Mouse (Mus musculus) liver, postnatal 0 days (tissue): ENCODE measurements around the gene Hsd3b7. TPM values are rescaled to one million over a fixed set of nuclear protein-coding genes. Genes with fewer than 3 reads are reported as not detected.
A peak's percentile ranks its signal among the peaks of the same experiment; 100 is the strongest.

Source experiments
- ATAC-seq: fragments of 200-750 bp; cut with Nextera tagmentation; 2 replicates; pipeline ENCODE4 v1.8.0; 2017; ENCODE audit warnings: mild to moderate bottlenecking, moderate library complexity
- DNase-seq: peaks from one replicate; pipeline ENCODE4 v3.0.0-alpha.2; 2016
- H3K27ac ChIP-seq: fragments of 300-500 bp; sonication (generic); 2 replicates; pipeline ENCODE4 v1.5.1; 2014; ENCODE audit warnings: antibody characterized with exemption, moderate library complexity, mild to moderate bottlenecking, low read depth
- H3K27me3 ChIP-seq: fragments of 300-500 bp; sonication (generic); 2 replicates; pipeline ENCODE4 v1.6.1; 2014; ENCODE audit warnings: low read length, control low read depth, mixed read lengths; ENCODE audit not compliant: insufficient read depth
- H3K36me3 ChIP-seq: fragments of 300-500 bp; sonication (generic); replicated peaks from 2 replicates; pipeline ENCODE4 v1.6.1; 2014; ENCODE audit warnings: mild to moderate bottlenecking, control low read depth, low read length, moderate library complexity, mixed read lengths; ENCODE audit not compliant: insufficient read depth
- H3K4me1 ChIP-seq: fragments of 300-500 bp; sonication (generic); 2 replicates; pipeline ENCODE4 v1.6.1; 2014; ENCODE audit warnings: antibody characterized with exemption, mild to moderate bottlenecking, control low read depth; ENCODE audit not compliant: insufficient read depth
- H3K4me2 ChIP-seq: fragments of 300-500 bp; sonication (generic); 2 replicates; pipeline ENCODE4 v1.6.1; 2014; ENCODE audit warnings: low read depth, mild to moderate bottlenecking, low read length, moderate library complexity, mixed read lengths
- H3K4me3 ChIP-seq: fragments of 300-500 bp; sonication (generic); 2 replicates; pipeline ENCODE4 v1.5.1; 2014; ENCODE audit warnings: low read depth, low read length
- H3K9ac ChIP-seq: fragments of 300-500 bp; sonication (generic); replicated peaks from 2 replicates; pipeline ENCODE4 v1.6.1; 2014; ENCODE audit warnings: mild to moderate bottlenecking, moderate library complexity
- H3K9me3 ChIP-seq: fragments of 300-500 bp; sonication (generic); 2 replicates; pipeline ENCODE4 v1.6.1; 2016; ENCODE audit warnings: mild to moderate bottlenecking, control low read depth, low read length, mixed read lengths
- CTCF ChIP-seq: sonication (generic); IDR thresholded peaks from 2 replicates; pipeline ENCODE4 v1.5.1; 2016; ENCODE audit warnings: antibody characterized with exemption, low read depth
- EP300 ChIP-seq: IDR thresholded peaks from 2 replicates; pipeline ENCODE4 v1.6.1; 2016; ENCODE audit warnings: antibody characterized with exemption, low read depth, mild to moderate bottlenecking
- WGBS: fragments of 180-500 bp; shearing (Covaris S2); extraction: QIAGEN DNeasy Blood & Tissue Kit; methylation state at CpG from one replicate; pipeline ENCODE4 v1.1.7; 2014; ENCODE audit not compliant: insufficient replicate concordance; 5-methylcytosine and 5-hydroxymethylcytosine counted together
- polyA plus RNA-seq: library from polyadenylated mRNA; unstranded; fragments of >200 nt; fragmentation: Nextera tagmentation; extraction: Ambion mirVana; gene quantifications from 2 replicates; pipeline ENCODE4 v1.2.1, GENCODE M21; 2015

Hsd3b7 gene
- 218 and 224 TPM in 2 replicates for polyA plus RNA-seq

GRCm38 (mm10) chr7:127800435-127801009 lies at the start of gene Hsd3b7:
Gene Hsd3b7 (plus strand): TSS chr7:127800604.
- H3K9ac ChIP-seq, result peak within 1 kb of the TSS; percentile 72
- peak; percentile 75 for ATAC-seq
- no peaks in the 10 kb centered on the region for H3K27me3 ChIP-seq
- peaks cover 18% of the 10 kb centered on the region for H3K4me1 ChIP-seq
- H3K27ac ChIP-seq, result peak within 1 kb of the TSS; percentile 92
- no peaks in the 10 kb centered on the region for H3K9me3 ChIP-seq
- peaks cover 58% of the 10 kb centered on the region for H3K36me3 ChIP-seq
- peak within 1 kb of the TSS; percentile 69 for H3K4me2 ChIP-seq
- 18% methylated on average over 6 of the region's 6 CpGs for WGBS
- H3K4me3 ChIP-seq, result peak within 1 kb of the TSS; percentile 47
- DNase-seq, result peak; percentile 93
- TF ChIP-seq EP300, result peak; percentile 65; the same call in 1 of the 2 replicates
- peak; percentile 97 for TF ChIP-seq CTCF

DNA sequence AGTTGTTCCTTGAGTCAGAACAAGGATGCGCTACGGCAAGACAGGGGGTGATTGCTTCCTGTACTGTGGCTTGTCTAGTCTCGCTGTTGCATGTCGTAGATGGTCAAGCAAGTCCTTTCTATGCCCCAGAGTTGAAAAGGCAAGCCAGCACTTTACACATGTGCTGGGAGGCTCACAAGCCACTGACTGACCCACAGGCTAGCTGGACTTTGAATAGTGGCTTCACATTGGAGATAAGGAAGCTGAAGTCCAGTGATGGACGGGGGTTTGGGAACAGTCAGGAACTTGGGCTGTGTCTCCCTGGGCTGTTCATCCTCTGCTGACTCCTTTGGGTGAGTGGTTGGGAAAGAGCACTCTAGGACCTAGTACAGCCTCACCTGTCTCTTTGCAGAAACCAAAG lies 48.8 kb upstream of the Hsd3b7 start:
- Histone ChIP-seq H3K36me3 (peaks cover 21% of the 10 kb centered on the region), H3K27me3 (no peaks in the 10 kb centered on the region), H3K27ac (no peak overlapping the region), H3K4me2 (no peak overlapping the region), H3K9ac (no peak overlapping the region), H3K9me3 (no peaks in the 10 kb centered on the region), H3K4me1 (peaks cover 7% of the 10 kb centered on the region), H3K4me3 (no peak overlapping the region)
- DNase-seq (no peak), ATAC-seq (no peak)
- TF ChIP-seq CTCF (no peak), EP300 (no peak)
- 83% methylated on average over 5 of the region's 5 CpGs for WGBS

- Histone ChIP-seq H3K4me2 (no peak overlapping the region), H3K27ac (no peak overlapping the region), H3K9me3 (no peaks in the 10 kb centered on the region), H3K36me3 (peaks cover 21% of the 10 kb centered on the region), H3K27me3 (no peaks in the 10 kb centered on the region), H3K4me3 (no peak overlapping the region), H3K9ac (no peak overlapping the region), H3K4me1 (peaks cover 3% of the 10 kb centered on the region; the same call in 1 of the 2 replicates)
- TF ChIP-seq EP300, result no peak
- TF ChIP-seq CTCF, result no peak
- no peak for DNase-seq
- 91% methylated on average over 27 of the region's 27 CpGs for WGBS
- ATAC-seq, result no peak
These were observed 48.3 kb upstream of the Hsd3b7 start for GRCm38 (mm10) chr7:127752069-127752468.

- Histone ChIP-seq H3K9me3 (no peaks in the 10 kb centered on the region), H3K36me3 (peaks cover 21% of the 10 kb centered on the region), H3K27ac (no peak overlapping the region), H3K4me3 (no peak overlapping the region), H3K9ac (no peak overlapping the region), H3K4me1 (no peaks in the 10 kb centered on the region), H3K27me3 (no peaks in the 10 kb centered on the region), H3K4me2 (no peak overlapping the region)
- ATAC-seq (no peak), DNase-seq (no peak)
- TF ChIP-seq EP300 (no peak), CTCF (no peak)
- WGBS, result 54% methylated on average over 5 of the region's 5 CpGs
These were observed 47.2 kb upstream of the Hsd3b7 start for GRCm38 (mm10) chr7:127753158-127753557.

- no peak overlapping the region for H3K4me3 ChIP-seq
- H3K36me3 ChIP-seq, result peaks cover 21% of the 10 kb centered on the region
- no peaks in the 10 kb centered on the region for H3K27me3 ChIP-seq
- TF ChIP-seq CTCF (no peak), EP300 (no peak)
- ATAC-seq, result no peak
- H3K4me2 ChIP-seq, result no peak overlapping the region
- no peaks in the 10 kb centered on the region for H3K4me1 ChIP-seq
- H3K27ac ChIP-seq, result no peak overlapping the region
- H3K9me3 ChIP-seq, result no peaks in the 10 kb centered on the region
- DNase-seq, result no peak
- H3K9ac ChIP-seq, result no peak overlapping the region
- 85% methylated on average over 7 of the region's 7 CpGs for WGBS
These were observed 46.7 kb upstream of the Hsd3b7 start for GRCm38 (mm10) chr7:127753741-127754140.

DNA sequence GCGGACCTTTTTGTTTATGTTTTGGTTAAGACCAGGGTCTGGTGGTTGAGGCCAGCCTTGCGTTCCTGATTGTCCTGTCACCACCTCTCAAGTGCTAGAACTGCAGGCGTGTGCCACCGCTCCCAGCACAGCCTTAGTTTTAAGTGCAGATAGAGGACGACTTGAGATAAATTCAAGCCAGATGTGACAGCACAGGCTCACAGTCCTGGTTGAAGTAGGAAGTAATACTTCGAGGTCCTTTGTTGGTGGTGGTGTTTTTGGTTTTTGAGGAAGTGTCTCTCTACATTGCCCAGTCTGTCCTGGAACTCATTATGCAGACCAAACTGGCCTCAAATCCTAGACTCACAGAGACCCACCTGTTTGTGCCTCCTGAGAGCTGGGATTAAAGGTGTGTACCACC lies 40.7 kb upstream of the Hsd3b7 start:
- WGBS, result 31% methylated on average over 6 of the region's 6 CpGs
- Histone ChIP-seq H3K4me1 (no peaks in the 10 kb centered on the region), H3K27me3 (no peaks in the 10 kb centered on the region), H3K4me2 (0 out of 2 replicates have a peak overlapping the region, but pooled peaks have one; percentile 9), H3K36me3 (peaks cover 8% of the 10 kb centered on the region; the same call in 1 of the 2 replicates), H3K4me3 (no peak overlapping the region), H3K9me3 (no peaks in the 10 kb centered on the region), H3K27ac (no peak overlapping the region), H3K9ac (no peak overlapping the region)
- no peak for TF ChIP-seq CTCF
- ATAC-seq (no peak), DNase-seq (no peak)
